In the genomic region with DNA sequence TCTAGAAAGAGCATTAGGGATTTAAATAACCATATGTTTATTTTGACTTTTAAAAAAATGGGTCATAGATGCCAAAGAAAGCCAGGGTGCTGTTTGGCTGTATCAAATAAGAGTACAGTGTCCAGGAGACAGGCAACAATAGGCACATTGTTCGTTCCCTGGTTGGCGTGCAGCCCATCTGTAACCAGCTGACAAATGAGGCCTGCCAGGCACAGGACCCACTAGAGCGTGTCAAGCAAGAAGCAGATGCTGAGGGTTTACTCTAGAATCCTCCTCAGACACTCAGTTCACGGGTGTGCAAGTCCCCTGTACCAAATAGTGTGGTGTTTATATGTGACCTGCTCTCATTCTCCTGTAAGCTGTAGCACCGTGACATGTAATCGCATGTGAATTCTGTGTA, we compare ENCODE assay signal across 8 mouse cellular contexts.
DNase-seq lines count a peak whose midpoint lies in the region; ATAC-seq and TF ChIP-seq lines count a peak whose summit lies in the region.

No protein-coding gene starts in this region.

- H3K4me1 ChIP-seq in heart, postnatal 0 days (ENCODE audit: control insufficient read depth, insufficient read depth): peaks cover 14% of the 10 kb centered on the region; the same call in 1 of the 2 replicates
- peaks cover 18% of the 10 kb centered on the region for H3K4me1 ChIP-seq in midbrain, embryonic 13.5 days (replicated peaks)
- H3K4me1 ChIP-seq in thymus, adult 2 months (replicated peaks; ENCODE audit: control insufficient read depth, insufficient read depth, low read length): peaks cover 25% of the 10 kb centered on the region

- H3K4me2 ChIP-seq in heart, postnatal 0 days (ENCODE audit: low read depth, low read length): no peak overlapping the region
- H3K4me2 ChIP-seq in midbrain, embryonic 13.5 days (replicated peaks): no peak overlapping the region

- no peak for ATAC-seq in heart, postnatal 0 days (ENCODE audit: insufficient read depth, low read depth)
- peak; percentile 89 for ATAC-seq in midbrain, embryonic 13.5 days

- no peaks in the 10 kb centered on the region for H3K36me3 ChIP-seq in heart, postnatal 0 days (replicated peaks; ENCODE audit: control insufficient read depth, insufficient read depth, low read length)
- H3K36me3 ChIP-seq in midbrain, embryonic 13.5 days: no peaks in the 10 kb centered on the region
- no peaks in the 10 kb centered on the region for H3K36me3 ChIP-seq in thymus, adult 2 months (ENCODE audit: control insufficient read depth, insufficient read depth, low read length)

- H3K9ac ChIP-seq in heart, postnatal 0 days (replicated peaks; ENCODE audit: low read depth, low read length): no peak overlapping the region
- no peak overlapping the region for H3K9ac ChIP-seq in midbrain, embryonic 13.5 days (replicated peaks)

- peak; percentile 46 for DNase-seq in gastrocnemius, postnatal 14 days
- no peak for DNase-seq in gastrocnemius, adult 18-20 months (ENCODE audit: low spot score)
- DNase-seq in cerebellum, postnatal 10 days: peak; percentile 87 to 91
- DNase-seq in heart, postnatal 0 days (ENCODE audit: low spot score): peak; percentile 41
- peak; percentile 13 to 32 for DNase-seq in layer of hippocampus, postnatal 25 days (ENCODE audit: extremely low spot score in 1 of 2, low spot score in 1 of 2)
- DNase-seq in skeletal muscle tissue, adult 2 months (ENCODE audit: low read depth, low spot score): peak; percentile 29
- no peak for DNase-seq in thymus, adult 2 months

- TF ChIP-seq POLR2A in thymus, adult 2 months (IDR thresholded peaks at IDR 0.05; ENCODE audit: control insufficient read depth, extremely low read depth, insufficient read depth, low read length, poor library complexity): no peak

- no peak for TF ChIP-seq CTCF in heart, postnatal 0 days (IDR thresholded peaks at IDR 0.05; ENCODE audit: low read depth)
- TF ChIP-seq CTCF in thymus, adult 2 months (IDR thresholded peaks at IDR 0.05; ENCODE audit: borderline replicate concordance, control insufficient read depth, extremely low read depth, insufficient read depth, low read length, poor library complexity): no peak

- no peaks in the 10 kb centered on the region for H3K27me3 ChIP-seq in heart, postnatal 0 days (ENCODE audit: control insufficient read depth, insufficient read depth, low read length)
- no peaks in the 10 kb centered on the region for H3K27me3 ChIP-seq in midbrain, embryonic 13.5 days
- H3K27me3 ChIP-seq in thymus, adult 2 months (ENCODE audit: control insufficient read depth, insufficient read depth, low read length): no peaks in the 10 kb centered on the region

- no peaks in the 10 kb centered on the region for H3K9me3 ChIP-seq in heart, postnatal 0 days (replicated peaks; ENCODE audit: control insufficient read depth, low read length)
- no peaks in the 10 kb centered on the region for H3K9me3 ChIP-seq in midbrain, embryonic 13.5 days

- no peak overlapping the region for H3K4me3 ChIP-seq in heart, postnatal 0 days (ENCODE audit: low read depth, low read length)
- H3K4me3 ChIP-seq in midbrain, embryonic 13.5 days (replicated peaks): no peak overlapping the region
- no peak overlapping the region for H3K4me3 ChIP-seq in thymus, adult 2 months (ENCODE audit: control insufficient read depth, insufficient read depth, low read length)

- H3K27ac ChIP-seq in heart, postnatal 0 days (ENCODE audit: low read depth): no peak overlapping the region
- H3K27ac ChIP-seq in midbrain, embryonic 13.5 days: peak overlapping the region; percentile 60; the same call in 1 of the 2 replicates
- H3K27ac ChIP-seq in thymus, adult 2 months (ENCODE audit: control insufficient read depth, insufficient read depth, low read length): no peak overlapping the region

- no peak for TF ChIP-seq EP300 in heart, postnatal 0 days (IDR thresholded peaks at IDR 0.05; ENCODE audit: low read depth)

- 36% methylated on average over 6 of the region's 6 CpGs for WGBS in heart, postnatal 0 days
- 39% methylated on average over 6 of the region's 6 CpGs for WGBS in midbrain, embryonic 13.5 days
- WGBS in thymus, adult 2 months: 96% methylated on average over 6 of the region's 6 CpGs

- intact Hi-C loops in gastrocnemius, postnatal 14 days (cut with DNase I; ENCODE audit: low total_unique reads): no loop called here

Comparison
In these comparisons a context has a peak if more than half of its experiments do, and no peak if none do; other contexts are left out.
1. DNase-seq: peak in gastrocnemius, postnatal 14 days (single experiment), cerebellum, postnatal 10 days (2 of 2), heart, postnatal 0 days (single experiment), layer of hippocampus, postnatal 25 days (2 of 2) and skeletal muscle tissue, adult 2 months (single experiment); none in gastrocnemius, adult 18-20 months (single experiment) and thymus, adult 2 months (single experiment).